Mouse (Mus musculus) forebrain, embryonic 13.5 days (tissue): Measurements from ENCODE around the gene Rsg1. TPM values are rescaled to one million over a fixed set of nuclear protein-coding genes. Genes with fewer than 3 reads are reported as not detected.

Source experiments
- ATAC-seq: fragments of 200-750 bp; cut with Nextera tagmentation; 2 replicates; pipeline ENCODE4 v1.8.0; 2017
- H3K27ac ChIP-seq: fragments of 300-500 bp; sonication (generic); 2 replicates; pipeline ENCODE4 v1.5.1; 2015; ENCODE audit warnings: inconsistent platforms, mild to moderate bottlenecking, moderate library complexity
- H3K27me3 ChIP-seq: fragments of 300-500 bp; sonication (generic); 2 replicates; pipeline ENCODE4 v1.6.1; 2015; ENCODE audit warnings: mild to moderate bottlenecking, inconsistent platforms
- H3K36me3 ChIP-seq: fragments of 300-500 bp; sonication (generic); 2 replicates; pipeline ENCODE4 v1.6.1; 2015; ENCODE audit warnings: mild to moderate bottlenecking, inconsistent platforms; ENCODE audit not compliant: poor library complexity, severe bottlenecking
- H3K4me1 ChIP-seq: fragments of 300-500 bp; sonication (generic); 2 replicates; pipeline ENCODE4 v1.6.1; 2015; ENCODE audit warnings: inconsistent platforms
- H3K4me2 ChIP-seq: fragments of 300-500 bp; sonication (generic); 2 replicates; pipeline ENCODE4 v1.6.1; 2015; ENCODE audit warnings: inconsistent platforms, mild to moderate bottlenecking, moderate library complexity
- H3K4me3 ChIP-seq: fragments of 300-500 bp; sonication (generic); 2 replicates; pipeline ENCODE4 v1.5.1; 2015; ENCODE audit warnings: mild to moderate bottlenecking, inconsistent platforms
- H3K9ac ChIP-seq: fragments of 300-500 bp; sonication (generic); 2 replicates; pipeline ENCODE4 v1.6.1; 2015; ENCODE audit warnings: mild to moderate bottlenecking, inconsistent platforms
- H3K9me3 ChIP-seq: fragments of 300-500 bp; sonication (generic); replicated peaks from 2 replicates; pipeline ENCODE4 v1.6.1; 2016; ENCODE audit warnings: inconsistent platforms
- WGBS: fragments of 180-500 bp; shearing (Covaris S2); methylation state at CpG from one replicate; pipeline ENCODE4 v1.1.7; 2015; 5-methylcytosine and 5-hydroxymethylcytosine counted together
- polyA plus RNA-seq: library from polyadenylated mRNA; unstranded; fragments of >200 nt; fragmentation: Nextera tagmentation; extraction: Ambion mirVana; gene quantifications from 2 replicates; pipeline ENCODE4 v1.2.1, GENCODE M21; 2015

Rsg1 gene
- polyA plus RNA-seq, 1 experiment from 2014 or later = 6.1 TPM

DNA sequence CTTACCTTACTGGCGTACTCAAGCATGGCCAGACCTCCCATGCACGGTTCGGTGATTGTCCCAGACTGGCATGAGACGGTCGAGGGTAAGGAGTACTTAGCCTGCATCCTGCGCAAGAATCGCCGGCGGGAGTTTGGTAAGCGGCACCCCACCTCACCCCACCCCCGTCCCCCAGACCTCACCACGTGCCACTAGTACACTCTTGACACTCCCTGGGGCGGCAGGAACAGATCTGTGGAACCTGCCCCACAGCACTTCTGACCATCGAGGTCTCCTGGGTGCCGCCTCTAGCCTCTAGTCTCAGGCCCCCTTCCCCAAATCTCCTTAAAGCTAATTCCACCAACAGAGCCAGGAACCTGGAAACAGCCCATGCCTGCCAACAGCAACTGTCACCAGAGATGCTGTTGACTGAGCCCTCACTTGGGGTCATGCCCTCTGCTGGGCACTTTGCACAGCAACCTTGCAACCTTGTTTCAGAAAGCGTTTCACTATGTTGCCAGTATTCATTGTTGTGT lies 638 bp downstream of the Rsg1 start:
- Histone ChIP-seq H3K4me2 (peak overlapping the region; percentile 75), H3K27me3 (no peaks in the 10 kb centered on the region), H3K4me3 (peak overlapping the region; percentile 58), H3K36me3 (no peaks in the 10 kb centered on the region), H3K9me3 (no peaks in the 10 kb centered on the region), H3K27ac (no peak overlapping the region), H3K4me1 (peaks cover 16% of the 10 kb centered on the region), H3K9ac (peak overlapping the region; percentile 71)
- WGBS = 1% methylated on average over 16 of the region's 16 CpGs
- peak; percentile 60 for ATAC-seq

DNA sequence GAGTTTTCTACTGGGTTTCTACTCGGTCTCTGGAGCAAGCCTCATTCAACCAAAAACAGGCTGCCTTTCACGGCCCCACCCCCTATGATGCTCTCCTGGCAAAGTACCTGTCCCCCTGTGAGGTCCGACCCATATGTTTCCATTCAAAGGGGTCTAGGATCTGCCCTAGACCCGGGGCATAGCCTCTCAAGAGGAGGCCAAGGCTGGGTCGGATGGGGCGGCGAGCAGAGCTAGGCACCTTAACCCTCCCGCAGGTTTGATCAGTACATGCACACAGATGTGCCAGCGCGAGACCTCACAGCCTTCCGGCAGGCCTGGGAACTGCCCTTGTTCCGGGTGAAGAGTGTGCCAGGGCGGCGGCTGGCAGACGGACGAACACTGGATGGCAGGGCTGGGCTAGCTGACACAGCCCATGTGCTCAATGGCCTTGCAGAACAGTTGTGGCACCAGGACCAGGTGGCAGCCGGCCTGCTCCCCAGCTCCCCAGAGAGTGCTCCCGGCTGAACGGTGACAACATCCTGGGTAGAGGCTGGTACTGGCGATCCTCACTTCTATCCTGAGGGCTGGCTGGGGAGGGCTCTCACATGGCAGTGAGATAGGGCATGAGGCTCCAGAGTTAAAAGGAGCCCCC lies 5.9 kb downstream of the Rsg1 start:
- WGBS = 92% methylated on average over 20 of the region's 20 CpGs
- H3K9me3 ChIP-seq = no peaks in the 10 kb centered on the region
- no peak overlapping the region for H3K27ac ChIP-seq
- H3K9ac ChIP-seq = no peak overlapping the region
- H3K36me3 ChIP-seq = peaks cover 12% of the 10 kb centered on the region
- no peak for ATAC-seq
- H3K27me3 ChIP-seq = no peaks in the 10 kb centered on the region
- no peak overlapping the region for H3K4me3 ChIP-seq
- H3K4me1 ChIP-seq = peaks cover 2% of the 10 kb centered on the region
- no peak overlapping the region for H3K4me2 ChIP-seq

DNA sequence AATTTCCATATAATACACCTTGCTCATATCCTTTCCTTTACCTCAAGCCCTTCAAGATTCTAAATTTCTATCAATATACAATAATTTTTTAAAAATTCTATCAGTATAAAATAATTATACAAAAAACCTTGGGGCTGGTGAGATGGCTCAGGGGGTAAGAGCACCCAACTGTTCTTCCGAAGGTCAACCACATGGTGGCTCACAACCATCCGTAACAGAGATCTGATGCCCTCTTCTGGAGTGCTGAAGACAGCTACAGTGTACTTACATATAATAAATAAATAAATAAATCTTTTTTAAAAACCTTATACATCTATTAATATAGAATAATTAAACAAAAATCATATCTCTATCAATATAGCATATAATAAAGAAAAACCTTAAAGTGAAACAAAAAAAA lies 8.1 kb downstream of the Rsg1 start:
- no peaks in the 10 kb centered on the region for H3K9me3 ChIP-seq
- H3K27me3 ChIP-seq = no peaks in the 10 kb centered on the region
- H3K9ac ChIP-seq = no peak overlapping the region
- 87% methylated on average over 2 of the region's 2 CpGs for WGBS
- no peak for ATAC-seq
- H3K4me1 ChIP-seq = no peaks in the 10 kb centered on the region
- H3K4me3 ChIP-seq = no peak overlapping the region
- H3K27ac ChIP-seq = no peak overlapping the region
- peaks cover 12% of the 10 kb centered on the region for H3K36me3 ChIP-seq
- H3K4me2 ChIP-seq = no peak overlapping the region

DNA sequence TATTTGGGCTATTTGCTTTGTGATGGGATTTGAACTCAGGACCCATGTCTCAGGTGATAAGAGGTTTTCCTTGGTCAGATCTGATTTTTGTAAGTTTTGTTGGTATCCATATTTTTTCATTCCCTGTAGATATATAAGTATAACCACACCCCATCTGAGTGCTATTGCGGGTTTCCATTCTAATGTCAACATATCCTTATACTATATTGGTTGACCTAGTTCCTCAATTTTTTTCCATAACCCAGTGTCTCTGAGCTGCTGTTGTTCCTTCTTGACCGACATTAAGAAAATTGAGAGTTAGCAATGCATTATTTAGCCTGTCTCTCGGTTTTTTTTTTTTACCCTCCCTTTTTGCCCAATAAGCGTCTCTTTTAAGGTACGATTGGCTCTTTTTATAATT lies 9.0 kb downstream of the Rsg1 start:
- H3K27me3 ChIP-seq = no peaks in the 10 kb centered on the region
- H3K27ac ChIP-seq = no peak overlapping the region
- no peak overlapping the region for H3K9ac ChIP-seq
- peaks cover 12% of the 10 kb centered on the region for H3K36me3 ChIP-seq
- H3K4me3 ChIP-seq = no peak overlapping the region
- ATAC-seq = no peak
- no peak overlapping the region for H3K4me2 ChIP-seq
- H3K4me1 ChIP-seq = no peaks in the 10 kb centered on the region
- WGBS = 92% methylated on average over 5 of the region's 5 CpGs
- H3K9me3 ChIP-seq = no peaks in the 10 kb centered on the region

DNA sequence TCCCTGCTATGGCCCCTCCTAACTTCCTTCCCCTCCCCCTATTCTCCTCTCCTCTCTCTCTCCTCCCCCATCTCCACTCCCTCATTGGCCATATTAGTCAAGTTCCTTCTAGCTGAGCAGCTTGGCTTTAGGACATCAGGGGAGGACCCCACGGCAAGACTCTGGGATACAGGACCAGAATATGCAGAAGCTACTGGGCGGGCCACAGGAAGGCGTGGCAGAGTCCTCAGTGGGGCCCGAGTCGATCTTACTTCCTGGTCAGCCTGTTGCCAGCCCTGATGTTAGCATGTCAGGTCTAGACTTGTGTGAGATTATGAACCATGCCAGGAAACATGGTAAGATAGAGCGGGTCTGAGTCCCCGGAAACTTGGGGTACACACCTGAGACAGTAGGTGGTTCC lies 14.9 kb downstream of the Rsg1 start:
- H3K4me2 ChIP-seq = no peak overlapping the region
- no peaks in the 10 kb centered on the region for H3K27me3 ChIP-seq
- no peak overlapping the region for H3K27ac ChIP-seq
- no peak overlapping the region for H3K9ac ChIP-seq
- H3K4me3 ChIP-seq = no peak overlapping the region
- 90% methylated on average over 7 of the region's 7 CpGs for WGBS
- H3K36me3 ChIP-seq = no peaks in the 10 kb centered on the region
- no peaks in the 10 kb centered on the region for H3K4me1 ChIP-seq
- H3K9me3 ChIP-seq = no peaks in the 10 kb centered on the region
- ATAC-seq = no peak

DNA sequence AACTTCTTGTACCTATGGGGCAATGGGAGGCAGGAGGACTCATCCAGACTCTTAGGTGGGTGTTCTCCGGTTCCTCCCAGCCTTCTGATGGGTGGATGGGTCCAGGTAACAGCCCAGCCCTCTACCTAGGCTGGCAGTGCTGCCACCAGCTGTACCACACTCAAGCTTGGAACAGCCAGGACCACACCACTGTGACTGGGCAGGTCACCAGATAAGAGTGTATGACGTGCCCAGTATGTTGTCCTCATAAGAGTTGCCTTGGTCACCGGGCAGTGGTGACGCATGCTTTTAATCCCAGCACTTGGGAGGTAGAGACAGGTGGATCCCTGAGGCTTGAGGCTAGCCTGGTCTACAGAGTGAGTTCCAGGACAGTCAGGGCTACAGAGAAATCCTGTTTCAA lies 19.4 kb downstream of the Rsg1 start:
- H3K27me3 ChIP-seq = peaks cover 20% of the 10 kb centered on the region
- H3K9me3 ChIP-seq = no peaks in the 10 kb centered on the region
- H3K36me3 ChIP-seq = no peaks in the 10 kb centered on the region
- WGBS = 91% methylated on average over 4 of the region's 4 CpGs
- no peak for ATAC-seq
- H3K9ac ChIP-seq = no peak overlapping the region
- no peak overlapping the region for H3K4me2 ChIP-seq
- H3K4me1 ChIP-seq = no peaks in the 10 kb centered on the region
- H3K27ac ChIP-seq = no peak overlapping the region
- no peak overlapping the region for H3K4me3 ChIP-seq

DNA sequence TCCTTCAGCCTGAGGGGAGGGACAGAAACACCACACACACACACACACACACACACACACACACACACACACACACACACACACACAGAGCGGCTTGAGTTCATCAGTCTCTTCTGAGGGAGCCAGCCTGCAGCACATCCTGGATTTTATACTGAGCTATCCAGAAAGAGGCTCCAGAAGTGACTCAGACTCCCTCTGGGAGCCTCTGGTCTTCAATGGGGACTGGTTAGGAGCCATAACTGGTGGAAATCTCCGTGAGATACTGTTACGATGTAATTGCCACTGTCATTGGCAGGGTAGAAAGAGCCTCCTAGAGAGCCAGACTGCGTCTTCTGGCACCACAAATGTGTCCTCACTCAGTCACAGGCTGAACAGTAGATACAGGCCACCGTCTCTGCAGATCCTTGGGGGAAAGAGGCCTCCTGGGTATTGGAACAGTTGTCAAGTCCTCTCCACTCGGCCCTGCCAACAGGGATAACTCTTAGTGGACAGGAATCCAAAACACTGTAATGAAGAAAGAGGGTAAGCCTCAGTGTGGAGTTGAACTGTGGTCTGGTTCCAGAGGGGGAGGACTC lies 21.9 kb downstream of the Rsg1 start:
- Histone ChIP-seq H3K9me3 (no peaks in the 10 kb centered on the region), H3K9ac (no peak overlapping the region), H3K27ac (no peak overlapping the region), H3K4me1 (peaks cover 19% of the 10 kb centered on the region), H3K36me3 (no peaks in the 10 kb centered on the region), H3K4me3 (no peak overlapping the region), H3K27me3 (peaks cover 45% of the 10 kb centered on the region), H3K4me2 (no peak overlapping the region)
- WGBS = 79% methylated on average over 6 of the region's 6 CpGs
- no peak for ATAC-seq

DNA sequence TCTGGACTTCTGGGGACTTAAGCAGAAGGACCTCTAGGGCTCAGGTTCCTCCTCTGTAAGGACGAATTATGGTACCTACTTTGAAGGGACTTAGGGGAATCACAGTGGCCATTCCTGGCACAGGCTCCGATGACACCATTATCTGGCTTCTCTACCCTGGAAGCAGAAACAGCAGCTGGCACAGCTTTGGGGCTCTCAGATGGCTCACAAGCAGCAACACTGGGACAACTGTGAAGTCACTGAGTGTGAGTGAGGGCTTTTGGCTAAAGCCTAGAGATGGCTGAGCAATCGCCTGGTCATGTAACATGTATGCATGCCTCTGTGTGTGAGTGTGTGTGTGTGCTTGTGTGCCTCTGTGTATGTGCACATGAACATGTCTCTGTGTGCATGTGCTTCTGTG lies 23.1 kb downstream of the Rsg1 start:
- H3K4me2 ChIP-seq = no peak overlapping the region
- H3K27me3 ChIP-seq = peaks cover 57% of the 10 kb centered on the region
- ATAC-seq = no peak
- H3K4me1 ChIP-seq = peaks cover 23% of the 10 kb centered on the region
- H3K9ac ChIP-seq = no peak overlapping the region
- 75% methylated on average over 3 of the region's 3 CpGs for WGBS
- no peaks in the 10 kb centered on the region for H3K9me3 ChIP-seq
- H3K27ac ChIP-seq = no peak overlapping the region
- H3K36me3 ChIP-seq = no peaks in the 10 kb centered on the region
- no peak overlapping the region for H3K4me3 ChIP-seq

DNA sequence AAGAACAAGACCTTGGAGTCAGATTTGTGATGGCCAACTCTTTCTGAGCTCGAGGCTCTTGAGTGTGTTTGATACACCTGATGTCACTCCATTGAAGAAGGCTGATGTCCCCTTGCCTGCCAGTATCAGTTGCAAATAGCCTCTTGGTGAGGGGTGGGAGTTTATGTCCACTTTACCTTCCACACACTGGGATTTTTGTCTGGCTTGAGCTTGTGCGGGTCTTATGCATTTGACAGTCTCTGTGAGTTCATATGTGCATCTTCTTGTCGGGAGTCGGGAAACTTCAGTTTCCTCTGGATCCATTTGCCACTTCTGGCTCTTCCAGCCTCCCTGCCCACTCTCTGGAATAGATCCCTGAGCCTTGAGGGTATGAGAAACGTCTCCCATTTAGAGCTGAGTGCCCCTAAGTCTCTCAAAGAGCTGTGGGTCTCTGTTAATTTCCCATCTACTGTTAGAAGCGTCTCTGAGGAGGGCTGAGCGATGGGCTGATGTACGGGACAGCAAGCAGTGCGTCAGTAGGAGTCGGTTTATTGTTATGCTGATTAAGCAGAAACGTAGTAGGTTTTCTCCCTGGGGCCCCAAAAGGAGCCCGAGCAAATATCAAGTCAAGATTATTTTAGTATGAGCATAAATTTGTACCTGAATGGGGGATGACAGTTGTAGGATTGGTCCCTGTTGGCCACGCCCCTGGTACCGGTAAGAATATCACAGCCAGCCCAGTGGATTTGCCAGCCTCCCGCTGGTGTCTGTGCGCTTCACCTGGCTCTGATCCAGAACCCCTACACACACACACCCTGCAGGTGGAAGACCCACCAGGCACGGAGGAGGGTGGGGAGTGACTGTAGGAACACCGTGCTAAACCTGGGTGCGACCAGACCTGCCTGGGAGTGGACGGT lies 25.0 kb downstream of the Rsg1 start:
- no peaks in the 10 kb centered on the region for H3K36me3 ChIP-seq
- 3% methylated on average over 20 of the region's 20 CpGs for WGBS
- H3K27me3 ChIP-seq = peaks cover 75% of the 10 kb centered on the region
- H3K9me3 ChIP-seq = no peaks in the 10 kb centered on the region
- ATAC-seq = no peak
- peak overlapping the region; percentile 55; the same call in 1 of the 2 replicates for H3K9ac ChIP-seq
- H3K4me1 ChIP-seq = peaks cover 36% of the 10 kb centered on the region
- no peak overlapping the region for H3K27ac ChIP-seq
- peak overlapping the region; percentile 36 for H3K4me3 ChIP-seq
- peak overlapping the region; percentile 64 for H3K4me2 ChIP-seq

DNA sequence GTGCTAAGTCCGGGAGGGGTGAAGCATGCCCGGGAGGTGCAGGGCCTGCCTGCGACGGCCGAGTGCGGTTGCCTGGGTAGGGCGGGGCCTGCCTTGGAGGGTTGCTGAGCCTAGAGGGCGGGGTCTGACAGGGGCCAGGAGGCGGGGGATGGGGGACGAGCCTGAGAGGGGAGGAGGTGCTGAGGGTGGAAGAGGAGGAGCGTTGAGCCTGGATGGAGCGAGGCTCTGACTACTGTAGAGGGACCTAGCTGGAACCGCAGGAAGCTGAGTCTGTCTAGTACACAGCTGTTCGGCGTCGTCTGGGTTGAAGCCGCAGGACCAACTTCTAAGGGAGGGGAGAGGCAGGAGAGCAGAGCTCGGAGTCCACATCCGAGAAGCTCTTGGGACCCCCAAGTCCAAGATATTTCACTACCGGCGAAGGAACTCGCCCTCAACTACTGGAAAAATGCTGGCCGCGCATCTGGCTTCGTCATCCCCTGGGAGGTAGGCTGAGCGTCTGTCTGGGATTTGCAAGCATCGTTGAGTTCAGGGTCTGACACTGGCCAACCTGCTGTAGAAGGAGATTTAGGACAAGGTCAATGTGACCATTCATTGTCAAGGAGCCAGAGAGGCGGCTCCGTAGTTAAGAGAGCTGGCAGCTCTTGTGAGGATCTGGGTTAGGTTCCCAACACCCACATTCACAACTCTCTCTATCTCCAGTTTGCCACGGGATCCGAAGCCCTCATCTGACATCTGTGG lies 25.8 kb downstream of the Rsg1 start, which contains the start of gene Arhgef19:
Gene Arhgef19, plus strand, starts transcription at position 112 of the 738 bp plus-strand sequence.
- peak; percentile 83 for ATAC-seq
- peaks cover 43% of the 10 kb centered on the region for H3K4me1 ChIP-seq
- H3K36me3 ChIP-seq = no peaks in the 10 kb centered on the region
- H3K27ac ChIP-seq = no peak within 1 kb of the TSS
- no peaks in the 10 kb centered on the region for H3K9me3 ChIP-seq
- peak within 1 kb of the TSS; percentile 55 for H3K9ac ChIP-seq
- peaks cover 82% of the 10 kb centered on the region for H3K27me3 ChIP-seq
- WGBS = 2% methylated on average over 31 of the region's 31 CpGs
- peak within 1 kb of the TSS; percentile 36 for H3K4me3 ChIP-seq
- H3K4me2 ChIP-seq = peak within 1 kb of the TSS; percentile 64

DNA sequence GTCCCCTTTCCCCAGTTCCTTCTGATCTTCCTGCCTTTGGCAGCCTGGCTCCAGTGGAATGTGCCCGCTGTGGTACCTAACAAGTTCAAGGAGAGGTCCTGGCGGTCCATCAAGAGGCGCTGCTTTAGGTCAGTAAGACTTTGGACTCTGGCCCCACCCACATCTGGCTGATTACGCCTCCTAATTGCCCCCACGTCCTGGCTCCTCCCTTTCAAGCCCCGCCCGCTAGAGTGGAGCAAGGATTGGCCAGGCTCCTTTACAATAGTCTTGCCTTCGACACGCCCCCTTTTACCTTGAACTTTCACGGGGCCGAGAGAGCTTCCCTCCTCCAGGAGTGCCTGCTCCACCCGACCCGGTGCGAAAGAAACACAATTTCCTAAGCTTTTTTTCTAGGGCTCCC lies 26.9 kb downstream of the Rsg1 start:
- H3K9me3 ChIP-seq = no peaks in the 10 kb centered on the region
- peak overlapping the region; percentile 15; the same call in 1 of the 2 replicates for H3K4me2 ChIP-seq
- peaks cover 54% of the 10 kb centered on the region for H3K4me1 ChIP-seq
- H3K4me3 ChIP-seq = no peak overlapping the region
- 2% methylated on average over 14 of the region's 14 CpGs for WGBS
- no peak for ATAC-seq
- H3K27me3 ChIP-seq = peaks cover 83% of the 10 kb centered on the region
- H3K36me3 ChIP-seq = no peaks in the 10 kb centered on the region
- no peak overlapping the region for H3K27ac ChIP-seq
- H3K9ac ChIP-seq = no peak overlapping the region
